Mouse (Mus musculus) midbrain, embryonic 10.5 days (tissue): ENCODE data around the gene Evpl. TPM values are rescaled to one million over a fixed set of nuclear protein-coding genes. Genes with fewer than 3 reads are reported as not detected.
"Not testable (repeated sequence)": the region's sequence is repeated elsewhere in the genome, so short reads cannot be mapped to it uniquely, and the experiment has no call there.

Experiments used
- DNase-seq: peaks from one replicate; pipeline ENCODE4 v3.0.0-alpha.2; 2017; ENCODE audit warnings: low spot score
- H3K27ac ChIP-seq: fragments of 300-500 bp; sonication (generic); replicated peaks from 2 replicates; pipeline ENCODE4 v1.5.1; 2016; ENCODE audit warnings: mild to moderate bottlenecking
- H3K27me3 ChIP-seq: fragments of 300-500 bp; sonication (generic); 2 replicates; pipeline ENCODE4 v1.6.1; 2016; ENCODE audit warnings: low read depth, mild to moderate bottlenecking; ENCODE audit not compliant: poor library complexity, severe bottlenecking
- H3K36me3 ChIP-seq: fragments of 300-500 bp; sonication (generic); 2 replicates; pipeline ENCODE4 v1.6.1; 2016; ENCODE audit warnings: mild to moderate bottlenecking, moderate library complexity
- H3K4me1 ChIP-seq: fragments of 300-500 bp; sonication (generic); 2 replicates; pipeline ENCODE4 v1.6.1; 2016
- H3K4me3 ChIP-seq: fragments of 300-500 bp; sonication (generic); 2 replicates; pipeline ENCODE4 v1.5.1; 2016; ENCODE audit warnings: mild to moderate bottlenecking, moderate library complexity
- H3K9me3 ChIP-seq: fragments of 300-500 bp; sonication (generic); replicated peaks from 2 replicates; pipeline ENCODE4 v1.6.1; 2016; ENCODE audit warnings: mild to moderate bottlenecking
- WGBS: fragments of 180-500 bp; shearing (Covaris S2); methylation state at CpG from one replicate; pipeline ENCODE4 v1.1.7; 2016; 5-methylcytosine and 5-hydroxymethylcytosine counted together
- polyA plus RNA-seq: library from polyadenylated mRNA; unstranded; fragments of >200 nt; fragmentation: Nextera tagmentation; extraction: Ambion mirVana; gene quantifications from 2 replicates; pipeline ENCODE4 v1.2.1, GENCODE M21; 2016

The Evpl gene
- 0.32 and 0.57 TPM in 2 replicates for polyA plus RNA-seq

DNA sequence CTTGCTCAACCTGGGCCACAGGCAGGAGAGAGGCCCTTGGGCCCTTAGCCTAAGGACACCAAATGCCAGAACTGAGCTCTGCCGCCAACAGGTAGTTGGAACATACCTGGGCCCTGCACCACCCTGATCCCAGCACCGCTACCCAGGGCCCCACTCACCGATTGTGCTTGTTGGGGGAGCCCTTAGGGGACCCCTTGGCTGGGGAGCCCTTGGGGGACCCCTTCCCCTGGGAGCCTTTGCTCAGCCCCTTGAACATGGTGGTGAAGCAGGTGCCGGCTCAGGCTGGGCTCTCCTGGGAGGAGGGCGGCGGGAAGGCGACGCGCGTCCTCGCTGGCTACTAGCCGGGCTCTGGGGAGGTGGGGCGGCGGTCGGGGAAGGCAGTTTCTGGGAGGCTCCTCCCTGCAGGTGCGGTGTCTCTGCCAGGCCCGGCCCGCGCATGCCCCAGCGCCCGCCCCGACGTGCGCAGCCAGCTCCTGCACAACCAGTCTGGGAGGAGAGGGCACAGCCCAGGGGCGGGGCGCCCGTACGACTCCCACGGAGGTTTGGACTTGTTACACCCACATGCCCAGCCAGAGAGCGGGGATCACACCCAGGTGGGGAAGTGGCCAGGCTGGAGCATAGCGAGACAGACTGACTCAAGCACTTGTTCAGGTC is at the start of gene Evpl:
Evpl (minus strand) TSS at position 336 of the 654 bp plus-strand sequence.
- peaks cover 2% of the 10 kb centered on the region for H3K36me3 ChIP-seq
- no peaks in the 10 kb centered on the region for H3K9me3 ChIP-seq
- peaks cover 37% of the 10 kb centered on the region for H3K4me1 ChIP-seq
- WGBS, result 15% methylated on average over 31 of the region's 31 CpGs
- H3K27me3 ChIP-seq, result peaks cover 56% of the 10 kb centered on the region
- DNase-seq, result no peak
- no peak within 1 kb of the TSS for H3K27ac ChIP-seq
- H3K4me3 ChIP-seq, result peak within 1 kb of the TSS; percentile 24

DNA sequence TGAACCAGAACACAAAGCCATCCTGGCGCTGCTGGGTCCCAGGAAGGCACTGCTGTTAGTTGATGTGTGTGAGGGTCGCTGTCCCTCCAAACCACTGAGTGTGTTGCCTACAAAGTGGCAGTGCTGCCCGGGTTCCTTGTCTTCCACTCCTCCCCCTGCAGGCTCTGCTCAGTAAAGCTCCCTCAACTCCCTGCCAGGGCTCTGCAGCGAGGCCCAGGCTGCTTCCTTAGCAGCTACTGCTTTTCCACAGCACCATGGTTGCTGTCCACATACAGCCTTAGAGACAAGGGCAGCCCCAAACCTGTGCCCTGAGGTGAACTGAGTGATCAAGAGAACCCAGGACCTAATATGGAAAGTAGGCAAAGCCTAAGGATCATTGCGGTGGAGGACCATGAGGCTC is 49.5 kb upstream of the Evpl start:
- no peak for DNase-seq
- WGBS, result 81% methylated on average over 5 of the region's 5 CpGs
- Histone ChIP-seq H3K4me1 (peaks cover 7% of the 10 kb centered on the region), H3K27ac (peak overlapping the region; percentile 50; the same call in 1 of the 2 replicates), H3K36me3 (peaks cover 49% of the 10 kb centered on the region), H3K9me3 (no peaks in the 10 kb centered on the region), H3K4me3 (no peak overlapping the region), H3K27me3 (peaks cover 38% of the 10 kb centered on the region)

DNA sequence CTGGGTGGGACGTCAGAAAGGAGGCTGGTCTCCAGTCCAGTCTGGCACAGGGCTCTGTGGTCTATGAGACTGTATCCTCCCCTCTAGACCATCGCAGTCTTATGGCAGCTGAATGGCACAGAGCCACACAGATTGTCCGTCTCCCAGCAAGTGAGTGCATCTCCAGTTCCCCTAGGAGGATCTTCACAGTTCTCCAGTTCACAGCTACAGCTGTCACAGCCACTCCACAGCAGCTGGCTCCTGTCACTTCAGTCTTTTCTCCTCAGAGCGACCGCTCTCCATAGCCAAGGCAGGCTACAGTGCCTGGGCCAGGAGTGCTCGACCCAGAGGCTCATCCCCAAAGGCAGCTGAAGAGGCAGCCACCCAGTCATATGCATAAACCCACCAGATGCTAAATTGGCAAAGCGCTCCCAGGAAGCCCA is 47.9 kb upstream of the Evpl start:
- DNase-seq, result no peak
- 79% methylated on average over 7 of the region's 7 CpGs for WGBS
- no peak overlapping the region for H3K27ac ChIP-seq

DNA sequence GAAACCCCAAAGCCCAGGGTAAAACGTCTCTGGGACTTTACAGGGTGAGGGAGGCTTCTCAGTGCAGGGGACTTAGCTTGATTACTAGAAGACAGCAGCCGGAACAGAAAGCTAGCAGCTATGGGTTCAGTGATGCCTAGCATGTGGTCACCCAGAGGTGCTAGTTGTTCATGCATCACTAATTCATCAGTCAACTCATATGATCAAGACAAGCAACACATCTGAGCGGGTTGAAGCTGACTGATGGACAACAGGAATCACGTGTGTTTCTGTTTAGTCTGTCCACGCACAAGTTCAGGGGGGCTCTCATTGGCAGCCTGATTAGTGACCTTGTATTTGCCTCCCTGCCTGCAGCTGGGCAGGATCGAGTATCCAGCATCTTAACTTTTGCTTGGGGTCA is 46.1 kb upstream of the Evpl start:
- WGBS, result 68% methylated on average over 6 of the region's 6 CpGs
- no peak overlapping the region for H3K4me3 ChIP-seq
- peaks cover 23% of the 10 kb centered on the region for H3K4me1 ChIP-seq
- no peak overlapping the region for H3K27ac ChIP-seq
- no peaks in the 10 kb centered on the region for H3K9me3 ChIP-seq
- DNase-seq, result no peak
- peaks cover 19% of the 10 kb centered on the region for H3K36me3 ChIP-seq
- peaks cover 66% of the 10 kb centered on the region for H3K27me3 ChIP-seq

More for the DNA sequence above, 47.9 kb upstream of the Evpl start:
- Histone ChIP-seq H3K9me3 (no peaks in the 10 kb centered on the region), H3K4me1 (peaks cover 22% of the 10 kb centered on the region), H3K36me3 (peaks cover 36% of the 10 kb centered on the region), H3K27me3 (peaks cover 54% of the 10 kb centered on the region), H3K4me3 (no peak overlapping the region)

DNA sequence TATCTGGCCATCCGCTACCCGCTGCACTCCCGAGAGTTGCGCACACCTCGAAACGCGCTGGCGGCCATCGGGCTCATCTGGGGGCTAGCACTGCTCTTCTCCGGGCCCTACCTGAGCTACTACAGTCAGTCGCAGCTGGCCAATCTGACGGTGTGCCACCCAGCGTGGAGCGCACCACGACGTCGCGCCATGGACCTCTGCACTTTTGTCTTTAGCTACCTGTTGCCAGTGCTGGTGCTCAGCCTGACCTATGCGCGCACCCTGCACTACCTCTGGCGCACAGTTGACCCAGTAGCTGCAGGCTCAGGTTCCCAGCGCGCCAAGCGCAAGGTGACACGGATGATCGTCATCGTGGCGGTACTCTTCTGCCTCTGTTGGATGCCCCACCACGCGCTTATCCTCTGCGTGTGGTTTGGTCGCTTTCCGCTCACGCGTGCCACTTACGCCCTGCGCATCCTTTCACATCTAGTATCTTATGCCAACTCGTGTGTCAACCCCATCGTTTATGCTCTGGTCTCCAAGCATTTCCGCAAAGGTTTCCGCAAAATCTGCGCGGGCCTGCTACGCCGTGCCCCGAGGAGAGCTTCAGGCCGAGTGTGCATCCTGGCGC is 45.1 kb upstream of the Evpl start:
- Histone ChIP-seq H3K27me3 (peaks cover 66% of the 10 kb centered on the region), H3K36me3 (peaks cover 10% of the 10 kb centered on the region), H3K9me3 (no peaks in the 10 kb centered on the region), H3K4me3 (no peak overlapping the region), H3K4me1 (peaks cover 23% of the 10 kb centered on the region), H3K27ac (no peak overlapping the region)
- WGBS, result 12% methylated on average over 48 of the region's 48 CpGs
- no peak for DNase-seq

DNA sequence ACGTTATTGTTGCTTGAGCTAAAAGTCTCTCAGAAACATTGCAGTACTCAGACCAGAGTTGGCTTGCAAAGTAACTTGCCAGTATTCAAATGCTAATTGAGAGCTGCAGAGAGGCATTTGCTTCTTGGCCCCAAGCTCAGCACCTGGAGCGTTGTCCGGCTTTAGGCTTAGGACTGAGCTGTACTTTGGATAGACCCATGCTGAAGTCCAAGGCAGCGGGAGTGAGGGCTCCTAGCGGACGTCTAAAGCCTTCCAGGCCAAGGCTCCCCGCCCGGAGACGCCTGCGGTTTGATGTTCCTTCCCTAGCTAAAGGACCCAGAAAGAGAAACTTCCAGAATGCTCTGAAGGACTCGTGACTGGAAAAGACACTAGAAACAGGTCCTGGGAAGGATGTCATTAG is 44.2 kb upstream of the Evpl start:
- DNase-seq, result peak; percentile 43
- WGBS, result 1% methylated on average over 11 of the region's 11 CpGs
- peak overlapping the region; percentile 46 for H3K4me3 ChIP-seq
- peaks cover 66% of the 10 kb centered on the region for H3K27me3 ChIP-seq
- peaks cover 23% of the 10 kb centered on the region for H3K4me1 ChIP-seq
- H3K36me3 ChIP-seq, result 0 out of 2 replicates have a peak, but pooled peaks cover under 1% of the 10 kb centered on the region
- no peak overlapping the region for H3K27ac ChIP-seq
- H3K9me3 ChIP-seq, result no peaks in the 10 kb centered on the region

DNA sequence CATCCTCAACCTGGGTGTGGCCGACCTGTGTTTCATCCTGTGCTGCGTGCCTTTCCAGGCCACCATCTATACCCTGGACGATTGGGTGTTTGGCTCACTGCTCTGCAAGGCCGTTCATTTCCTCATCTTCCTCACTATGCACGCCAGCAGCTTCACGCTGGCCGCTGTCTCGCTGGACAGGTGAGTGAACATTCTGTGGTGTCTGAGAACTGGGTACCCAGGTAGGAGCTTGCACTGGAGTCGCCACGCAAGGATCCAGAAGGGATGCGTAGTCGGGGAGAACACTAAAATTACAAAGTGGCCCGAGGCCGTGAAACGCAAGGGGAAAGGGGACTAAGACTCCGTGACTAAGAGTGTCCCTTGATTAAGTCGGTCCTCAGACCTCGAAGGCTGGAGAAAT is 43.8 kb upstream of the Evpl start:
- DNase-seq, result no peak
- H3K36me3 ChIP-seq, result no peaks in the 10 kb centered on the region

DNA sequence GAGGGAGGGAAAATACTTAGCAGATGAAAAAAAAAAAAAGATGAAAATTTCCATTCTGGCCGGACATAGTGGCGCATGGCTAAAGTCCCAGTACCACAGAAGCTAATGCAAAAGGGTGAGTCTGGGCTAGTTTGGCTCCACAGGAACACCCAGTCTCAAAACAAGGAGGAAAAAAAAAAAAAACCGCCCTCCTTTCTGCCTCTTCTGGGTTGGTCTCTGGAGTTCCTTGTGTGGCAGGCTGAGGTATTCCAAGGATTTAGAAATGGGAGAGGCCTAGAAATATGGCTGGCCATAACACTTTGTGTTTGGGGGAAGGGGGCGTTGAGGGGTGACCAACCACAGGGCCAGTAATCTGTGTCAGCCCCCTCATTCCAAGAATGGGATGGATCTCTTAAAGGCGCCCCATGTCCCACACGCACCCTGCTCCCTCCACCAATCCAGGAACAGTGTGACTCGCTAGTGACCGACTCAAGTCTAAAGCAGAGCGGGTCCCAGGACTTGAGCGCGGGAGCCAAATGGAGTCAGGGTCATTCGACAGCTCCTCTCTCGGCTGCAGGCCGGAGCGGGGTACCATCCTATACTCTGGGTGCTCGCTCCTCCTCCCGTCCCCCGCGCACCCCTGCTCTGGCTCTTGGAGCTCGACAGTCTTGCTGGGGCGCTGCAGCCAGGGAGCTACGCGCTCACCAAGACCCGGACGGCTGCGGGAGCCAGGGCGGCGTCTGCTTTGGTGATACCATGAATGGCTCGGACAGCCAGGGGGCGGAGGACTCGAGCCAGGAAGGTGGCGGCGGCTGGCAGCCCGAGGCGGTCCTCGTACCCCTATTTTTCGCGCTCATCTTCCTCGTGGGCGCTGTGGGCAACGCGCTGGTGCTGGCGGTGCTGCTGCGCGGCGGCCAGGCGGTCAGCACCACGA is 43.1 kb upstream of the Evpl start, which contains the start of gene Galr2:
Galr2 (plus strand) TSS at position 189 of the 913 bp plus-strand sequence.
- WGBS, result 6% methylated on average over 48 of the region's 48 CpGs
- peaks cover 23% of the 10 kb centered on the region for H3K4me1 ChIP-seq
- H3K27ac ChIP-seq, result no peak within 1 kb of the TSS
- no peaks in the 10 kb centered on the region for H3K36me3 ChIP-seq
- H3K4me3 ChIP-seq, result peak within 1 kb of the TSS; percentile 46
- H3K27me3 ChIP-seq, result peaks cover 65% of the 10 kb centered on the region
- peak; percentile 45 for DNase-seq
- no peaks in the 10 kb centered on the region for H3K9me3 ChIP-seq

More for the DNA sequence above, 43.8 kb upstream of the Evpl start:
- Histone ChIP-seq H3K4me1 (peaks cover 23% of the 10 kb centered on the region), H3K4me3 (peak overlapping the region; percentile 46), H3K9me3 (no peaks in the 10 kb centered on the region), H3K27ac (no peak overlapping the region), H3K27me3 (peaks cover 66% of the 10 kb centered on the region)
- 1% methylated on average over 18 of the region's 18 CpGs for WGBS

DNA sequence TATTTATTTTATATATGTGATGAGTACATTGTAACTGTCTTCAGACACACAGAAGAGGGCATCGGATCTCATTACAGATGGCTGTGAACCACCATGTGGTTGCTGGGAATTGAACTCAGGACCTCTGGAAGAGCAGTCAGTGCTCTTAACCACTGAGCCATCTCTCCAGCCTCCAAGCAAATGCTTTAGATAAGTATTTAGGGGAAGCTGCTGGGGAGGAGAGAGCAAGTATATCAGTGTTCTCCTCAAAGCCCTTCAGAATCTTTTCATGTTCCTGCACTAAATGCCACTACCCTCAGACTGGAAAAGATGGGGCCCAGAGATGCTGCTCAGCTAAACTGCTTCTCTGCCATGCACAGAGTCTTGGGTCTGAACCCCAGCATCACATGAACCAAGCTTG is 39.3 kb upstream of the Evpl start:
- 93% methylated on average over 1 of the region's 1 CpGs for WGBS

DNA sequence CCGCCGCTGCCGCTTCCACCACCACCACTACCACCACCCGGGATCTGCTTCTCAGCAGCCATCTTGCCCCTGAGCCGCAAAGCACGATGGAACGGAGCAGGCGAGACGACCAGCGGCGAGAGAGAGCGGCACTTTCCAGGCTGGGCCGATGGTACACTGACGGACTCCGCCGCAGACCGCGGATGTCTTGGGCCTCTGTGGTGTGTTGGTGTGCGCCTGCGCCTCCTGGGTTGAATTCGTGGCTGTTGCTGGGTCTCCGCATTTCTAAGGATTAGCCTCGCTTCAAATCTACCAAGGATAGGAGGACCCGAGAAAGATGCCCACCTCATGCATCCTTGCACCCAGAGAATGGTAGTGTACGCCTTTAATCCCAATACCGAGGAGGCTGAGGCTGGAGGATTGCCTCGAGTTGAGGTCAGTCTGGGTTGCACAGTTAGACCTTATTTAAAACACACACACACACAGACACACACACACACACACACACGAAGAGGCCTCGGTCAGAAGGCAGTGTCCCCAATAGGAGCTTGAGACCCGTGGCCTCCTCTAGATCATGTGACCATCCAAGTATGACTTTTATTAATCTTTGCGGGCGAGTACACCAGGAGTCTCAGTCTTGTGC is 36.3 kb upstream of the Evpl start, which contains the start of gene Srp68:
Srp68 (minus strand) TSS at position 173 of the 622 bp plus-strand sequence.
- peak within 1 kb of the TSS; percentile 93 for H3K27ac ChIP-seq
- peak; percentile 94 for DNase-seq
- peak within 1 kb of the TSS; percentile 97 for H3K4me3 ChIP-seq
- no peaks in the 10 kb centered on the region for H3K27me3 ChIP-seq
- H3K4me1 ChIP-seq, result peaks cover 28% of the 10 kb centered on the region
- H3K36me3 ChIP-seq, result peaks cover 35% of the 10 kb centered on the region
- 5% methylated on average over 32 of the region's 32 CpGs for WGBS
- no peaks in the 10 kb centered on the region for H3K9me3 ChIP-seq

More for the DNA sequence above, 39.3 kb upstream of the Evpl start:
- peaks cover 36% of the 10 kb centered on the region for H3K4me1 ChIP-seq
- not testable (repeated sequence) for H3K27ac ChIP-seq, H3K4me3 ChIP-seq, H3K9me3 ChIP-seq, H3K36me3 ChIP-seq, DNase-seq
- H3K27me3 ChIP-seq, result peaks cover 27% of the 10 kb centered on the region

DNA sequence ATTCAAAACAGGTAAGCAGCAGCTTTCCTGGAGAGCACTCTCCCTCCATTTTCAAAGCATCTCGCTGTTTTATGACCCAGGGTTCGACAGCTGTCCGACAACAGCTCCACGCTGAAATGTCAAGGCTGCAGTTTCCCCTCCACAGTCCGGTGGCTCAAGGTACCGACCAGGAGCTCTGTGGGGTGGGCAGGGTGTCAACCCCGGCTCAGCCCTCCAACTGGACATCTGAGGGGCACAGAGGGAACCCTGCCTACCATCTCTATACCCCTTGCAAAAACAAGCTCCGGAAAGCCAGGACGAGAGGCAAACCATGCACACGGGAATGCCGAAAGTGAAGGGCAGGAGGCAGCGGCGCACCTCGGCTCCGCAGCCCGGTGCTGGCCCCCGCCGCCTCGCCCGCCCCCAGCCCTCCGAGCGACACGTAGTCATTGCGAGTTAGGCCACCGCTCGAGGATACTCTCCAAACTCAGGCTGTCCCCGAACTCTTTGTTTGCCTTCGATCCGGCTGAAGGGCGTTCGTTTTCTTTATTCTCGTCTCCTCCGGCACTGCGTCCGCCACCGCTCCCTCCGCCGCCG is 35.7 kb upstream of the Evpl start:
- WGBS, result under 1% methylated on average over 39 of the region's 39 CpGs
- Histone ChIP-seq H3K9me3 (no peaks in the 10 kb centered on the region), H3K4me3 (peak overlapping the region; percentile 97), H3K27me3 (no peaks in the 10 kb centered on the region), H3K27ac (peak overlapping the region; percentile 93), H3K4me1 (peaks cover 28% of the 10 kb centered on the region), H3K36me3 (peaks cover 41% of the 10 kb centered on the region)
- no peak for DNase-seq
